Mouse (Mus musculus) fibroblast of lung, adult 2 months (primary cell): ENCODE results near the gene Phactr2.

Experiments
- DNase-seq: peaks from one replicate; pipeline ENCODE4 v3.0.0-alpha.2; 2011; ENCODE audit warnings: low read depth

The Phactr2 gene

GRCm38 (mm10) chr10:13160913-13161312, 313.3 kb downstream of the Phactr2 start:
- DNase-seq: no peak
